Mouse (Mus musculus) lung, postnatal 0 days (tissue): ENCODE measurements at regions not wholly inside any gene's neighbourhood (a gene's known extent, or its start where the extent isn't known, plus 50 kb on each side); places are given as distances from the start of the nearest gene placed in this dataset.

Experiments
- CTCF ChIP-seq: IDR thresholded peaks from 2 replicates; pipeline ENCODE4 v1.5.1; 2016; ENCODE audit warnings: antibody characterized with exemption, mild to moderate bottlenecking
- EP300 ChIP-seq: IDR thresholded peaks from 2 replicates; pipeline ENCODE4 v1.6.1; 2016; ENCODE audit warnings: antibody characterized with exemption, mild to moderate bottlenecking, control low read depth

- TF ChIP-seq CTCF (no peak), EP300 (no peak)
Measured at GRCm38 (mm10) chr11:71541178-71541845, 208.4 kb upstream of the Wscd1 start.
